ENCODE assay signal across 22 mouse cellular contexts in genomic region chr3:36675822-36676221, GRCm38 (mm10). TPM values are rescaled to one million over a fixed set of nuclear protein-coding genes. Genes with fewer than 3 reads are reported as not detected.
"Had no signal": no experiment of that assay in that cellular context is flagged by ENCODE, and none has a peak within 500 bp of the region (broad histone marks: within the 10 kb centered on the region; RNA-seq: fewer than 3 reads in every experiment).

No protein-coding gene starts in this region.

- H3K27ac ChIP-seq: heart, embryonic 10.5 days; hindbrain, embryonic 13.5 days; hindbrain, embryonic 15.5 days; hindbrain, postnatal 0 days; kidney, embryonic 15.5 days; layer of hippocampus, adult 2 months; left cerebral cortex, adult 2 months; limb, embryonic 10.5 days; limb, embryonic 12.5 days; liver, embryonic 13.5 days; liver, embryonic 15.5 days had no signal

- DNase-seq: gastrocnemius, postnatal 36 days; heart, postnatal 14 days; kidney, adult 11 months; kidney, adult 2 months; kidney, adult 9 months; kidney, postnatal 10 days; kidney, postnatal 25 days; kidney, postnatal 4 days; liver; liver, embryonic 13.5 days had no signal

- H3K4me3 ChIP-seq: heart, embryonic 10.5 days; heart, embryonic 12.5 days; hindbrain, embryonic 13.5 days; hindbrain, embryonic 15.5 days; kidney, embryonic 15.5 days; layer of hippocampus, adult 2 months; left cerebral cortex, adult 2 months; limb, embryonic 10.5 days; limb, embryonic 12.5 days; liver, embryonic 13.5 days; liver, embryonic 15.5 days had no signal

RNA-seq across cellular contexts. Expression of gene Trpc3, which starts 14.1 kb away (rescaled TPM):
- total RNA-seq: hematopoietic stem cell, adult 5-6 weeks had no signal
